Mouse (Mus musculus) c-Kit-positive CD71-negative TER-119-negative erythroid progenitor cells, embryonic 14.5 days (primary cell): ENCODE measurements around the gene Adam19.
"Not testable (repeated sequence)": the region's sequence is repeated elsewhere in the genome, so short reads cannot be mapped to it uniquely, and the experiment has no call there.

Experiments
- DNase-seq: peaks from one replicate; pipeline ENCODE4 v3.0.0-alpha.2; 2013; ENCODE audit warnings: low read depth

The Adam19 gene

GRCm38 (mm10) chr11:46131022-46131986 lies 75.5 kb downstream of the Adam19 start:
- no peak for DNase-seq

DNA sequence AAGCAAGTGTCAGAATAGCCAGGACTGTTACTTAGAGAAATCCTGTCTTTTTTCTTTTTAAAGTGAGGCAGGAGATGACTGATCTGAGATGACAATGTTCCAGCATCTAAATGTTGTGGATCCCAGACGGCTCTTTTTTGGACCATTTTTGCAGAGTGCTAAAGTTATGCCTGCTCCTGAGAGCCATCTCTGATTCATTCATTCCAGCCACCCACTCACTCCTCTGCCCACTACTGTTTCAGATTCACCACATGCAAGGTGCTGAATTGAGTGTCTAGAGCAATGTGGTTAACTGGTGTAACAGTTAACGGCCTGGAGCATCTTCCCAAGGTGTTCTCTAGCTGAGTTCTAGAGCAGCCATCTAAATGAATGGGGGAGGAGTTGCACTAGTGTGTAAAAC lies 79.1 kb downstream of the Adam19 start:
- no peak for DNase-seq

GRCm38 (mm10) chr11:46143342-46143741 lies 87.5 kb downstream of the Adam19 start:
- no peak for DNase-seq

DNA sequence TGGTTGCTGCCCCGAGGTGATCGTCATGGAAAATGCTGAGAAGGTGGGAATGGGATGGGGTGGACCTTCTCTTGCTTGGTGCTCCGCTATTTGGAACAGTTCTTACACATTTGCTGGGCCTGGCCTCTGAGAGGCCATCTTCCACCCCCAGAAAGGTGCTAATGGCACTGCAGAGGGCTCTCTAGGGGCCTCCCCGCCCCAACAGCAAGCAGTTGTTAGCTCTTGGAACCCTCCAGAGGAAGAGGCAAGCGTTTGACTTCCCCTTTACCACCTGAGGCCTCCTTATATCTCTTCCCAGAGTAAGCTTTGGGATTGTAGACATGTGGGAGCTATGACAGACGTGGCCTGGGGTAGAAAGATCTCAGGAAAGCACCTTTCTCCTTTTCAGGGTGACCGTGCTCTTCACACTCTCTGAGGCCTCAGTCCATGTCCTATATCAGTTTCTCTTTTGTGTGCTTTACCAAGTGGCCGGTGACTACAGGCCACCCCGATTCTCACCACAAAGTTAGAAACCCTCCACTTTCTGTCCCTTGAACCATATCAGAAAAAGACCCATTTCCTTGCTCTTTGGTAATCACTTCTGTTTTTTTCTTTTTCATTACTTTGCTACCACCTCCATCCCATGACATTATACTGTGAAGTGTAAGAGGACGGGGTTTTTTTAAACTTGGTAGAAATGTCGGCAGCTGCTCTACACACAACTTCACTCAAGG lies 89.5 kb downstream of the Adam19 start:
- no peak for DNase-seq

DNA sequence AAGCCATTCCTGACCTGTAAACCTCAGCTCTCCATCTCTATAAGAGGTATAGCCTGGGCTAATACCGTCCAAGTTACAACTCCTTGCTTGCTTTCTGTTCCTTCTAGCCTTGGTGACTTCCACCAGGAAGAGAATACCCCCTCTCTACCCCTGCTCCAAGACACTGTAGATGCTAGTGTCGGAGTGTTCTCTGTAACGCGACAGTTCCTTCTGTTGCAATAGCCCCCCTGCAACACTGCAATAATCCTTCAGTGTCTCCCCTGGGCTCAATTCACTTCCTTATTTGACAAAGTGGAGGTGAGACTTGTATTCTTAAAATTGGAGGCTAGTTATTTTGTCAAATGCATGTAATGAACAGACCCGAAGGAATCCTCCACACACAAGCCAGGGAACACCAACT lies 90.8 kb downstream of the Adam19 start:
- no peak for DNase-seq

DNA sequence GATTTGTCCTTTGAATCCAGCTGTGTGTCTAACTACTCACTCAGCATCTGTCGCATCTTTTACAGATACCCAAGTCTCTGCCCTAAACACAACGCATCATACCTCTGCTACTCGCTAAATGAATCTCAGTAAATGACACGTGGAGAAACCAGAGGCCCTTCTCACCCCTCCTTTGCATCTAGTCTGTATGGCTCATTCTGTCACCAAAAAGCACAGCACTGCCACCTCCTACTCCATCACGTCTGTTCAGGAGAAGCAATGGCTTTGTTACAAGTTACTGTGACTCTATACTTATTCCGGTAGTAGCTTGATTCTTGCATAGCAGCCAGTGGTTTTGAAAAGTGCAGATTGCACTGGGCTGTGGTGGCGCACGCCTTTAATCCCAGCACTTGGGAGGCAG lies 101.2 kb downstream of the Adam19 start:
- DNase-seq = no peak

- DNase-seq = no peak
These were observed 101.7 kb downstream of the Adam19 start for GRCm38 (mm10) chr11:46157462-46157861.

GRCm38 (mm10) chr11:46165866-46166585 lies 110.2 kb downstream of the Adam19 start, which contains the start of gene Nipal4:
Gene Nipal4 (minus strand): TSS chr11:46166508.
- DNase-seq = no peak

DNA sequence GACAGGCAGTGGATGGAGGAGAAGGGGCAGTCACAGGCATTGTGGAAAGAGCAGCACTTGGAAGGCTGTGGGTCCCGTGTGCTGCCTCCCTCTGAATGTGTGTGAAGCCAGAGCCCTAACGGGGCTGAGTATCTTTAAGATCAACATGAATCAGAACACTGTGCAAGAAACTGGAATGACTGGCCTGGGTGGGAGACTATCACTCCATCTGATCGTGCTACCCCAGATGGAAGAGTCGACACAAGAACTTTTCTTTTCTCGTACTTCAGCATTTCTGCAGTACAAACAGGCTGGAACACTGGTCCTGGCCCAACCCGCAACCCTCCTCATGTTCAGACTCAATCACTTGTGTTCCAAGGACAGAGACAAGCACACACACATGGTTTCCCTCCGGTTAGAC lies 112.7 kb downstream of the Adam19 start:
- no peak for DNase-seq

DNA sequence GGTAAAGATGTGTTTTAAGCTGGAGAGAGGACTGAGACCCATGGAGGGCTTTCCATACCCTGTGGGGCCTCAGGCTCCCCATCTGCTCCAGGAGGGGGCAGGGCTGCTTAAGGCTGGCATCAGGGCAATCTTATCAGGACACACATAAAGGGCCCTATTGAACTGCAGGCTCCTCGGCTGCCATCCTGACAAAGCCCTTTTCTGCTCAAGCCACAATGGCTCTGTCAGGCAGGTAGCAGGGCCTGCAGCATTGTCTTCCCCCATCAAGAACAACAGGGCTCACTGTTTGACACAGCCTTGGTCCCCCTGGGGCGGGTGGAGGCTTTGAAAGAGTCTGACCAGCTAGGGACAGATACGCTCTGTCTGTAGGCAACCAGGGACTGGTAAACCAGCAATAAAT lies 114.1 kb downstream of the Adam19 start:
- no peak for DNase-seq

GRCm38 (mm10) chr11:46172128-46172527 lies 116.3 kb downstream of the Adam19 start:
- DNase-seq = no peak

DNA sequence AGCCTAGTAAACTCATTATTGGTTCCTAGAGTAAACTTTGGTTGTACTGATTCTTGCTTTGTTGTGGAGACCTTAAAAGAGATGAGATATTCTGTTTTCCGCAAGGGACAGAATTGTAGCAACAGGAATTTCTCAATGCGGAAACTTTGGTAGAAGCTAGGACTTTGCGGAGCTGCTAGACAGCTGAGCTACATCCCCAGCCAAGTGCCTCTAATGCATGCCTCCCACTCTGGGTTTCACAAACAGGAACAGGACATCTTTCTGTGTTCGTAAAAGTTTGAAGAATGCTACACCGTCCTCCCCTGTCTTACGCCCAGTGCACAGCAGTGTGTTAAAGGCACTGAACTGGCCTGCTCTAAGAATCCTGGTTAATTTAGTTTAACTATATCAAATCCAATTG lies 120.4 kb downstream of the Adam19 start:
- DNase-seq = no peak

DNA sequence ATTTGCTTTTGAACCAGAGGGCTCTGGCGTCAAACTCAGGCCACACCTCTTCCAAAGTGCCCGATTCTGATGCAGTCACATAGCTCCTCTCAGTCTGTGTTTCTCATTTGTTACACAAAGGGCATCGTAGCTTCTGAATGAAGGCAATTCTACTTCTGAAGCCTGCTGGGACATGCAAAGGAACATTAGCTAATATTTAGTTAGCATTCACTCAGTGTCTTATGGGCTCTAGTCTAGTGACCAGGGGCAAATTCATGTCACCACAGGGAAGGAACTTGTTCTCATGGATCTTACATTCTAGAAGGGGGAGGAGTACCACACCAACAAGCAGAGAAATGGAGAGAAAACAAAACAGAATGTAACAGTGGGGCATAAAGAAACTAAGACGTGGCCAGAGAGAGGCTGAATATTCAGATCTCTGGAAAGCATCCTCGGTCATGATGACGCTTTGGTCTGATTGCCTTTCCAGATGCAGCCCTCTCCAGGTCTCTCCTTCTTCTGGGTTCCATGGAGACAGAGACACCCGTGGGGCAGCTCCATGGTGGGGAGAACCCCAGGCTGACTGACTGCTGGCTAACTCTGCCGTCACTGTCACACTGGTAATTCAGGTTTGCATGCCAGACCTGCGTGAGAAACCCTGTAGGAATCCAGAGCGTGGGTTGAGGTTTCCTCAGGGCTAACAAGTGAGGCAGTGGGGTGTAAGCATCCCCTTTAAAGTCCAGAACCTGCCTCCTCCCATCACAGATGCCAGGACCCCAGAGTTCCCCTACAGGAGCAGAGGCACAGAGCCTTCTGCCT lies 121.7 kb downstream of the Adam19 start:
- no peak for DNase-seq

- DNase-seq = not testable (repeated sequence)
These were observed 126.2 kb downstream of the Adam19 start for GRCm38 (mm10) chr11:46182031-46182430.

- no peak for DNase-seq
These were observed 129.2 kb downstream of the Adam19 start for GRCm38 (mm10) chr11:46184946-46185345.

DNA sequence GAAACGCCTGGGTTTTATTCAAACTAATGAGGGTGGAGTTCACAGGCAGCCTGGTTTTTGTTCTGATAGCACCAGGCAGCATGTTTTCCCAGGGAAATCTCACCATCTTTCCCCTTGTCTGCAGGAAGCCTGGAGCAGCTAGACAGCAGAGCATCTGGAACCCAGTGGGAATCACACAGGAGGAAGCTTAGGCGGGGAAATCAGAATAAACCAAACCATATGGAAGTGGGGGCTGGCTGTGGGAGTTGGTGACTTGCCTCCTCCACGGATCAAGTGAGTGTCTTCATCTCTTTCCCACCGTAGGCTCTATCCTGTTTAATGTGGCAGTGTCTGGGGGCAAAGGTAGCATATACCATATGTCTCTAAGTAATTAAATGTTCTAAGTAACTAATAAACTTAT lies 129.7 kb downstream of the Adam19 start:
- DNase-seq = no peak

- DNase-seq = no peak
These were observed 132.5 kb downstream of the Adam19 start for GRCm38 (mm10) chr11:46188283-46188682.

DNA sequence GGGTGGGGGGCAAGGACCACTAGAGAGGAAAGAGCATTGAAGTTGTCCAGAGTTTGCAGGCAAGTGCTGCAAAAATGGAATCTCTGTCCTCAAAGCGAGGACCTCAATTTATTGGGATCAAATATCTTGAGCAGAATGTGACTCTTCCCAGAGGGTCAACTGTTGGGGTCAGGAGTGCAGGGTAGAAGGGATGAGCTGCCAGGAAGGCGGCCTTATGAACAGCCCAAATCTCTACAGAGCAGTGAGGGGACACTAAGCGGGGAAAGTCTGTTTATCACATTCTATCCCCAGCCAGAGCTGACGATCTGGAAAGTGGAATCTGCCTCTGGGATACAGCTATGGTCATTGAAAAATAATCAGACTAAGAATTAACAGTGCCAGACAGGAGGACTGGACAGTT lies 138.4 kb downstream of the Adam19 start:
- no peak for DNase-seq
